Mouse (Mus musculus): ENCODE results near the gene Slc43a3. TPM values are rescaled to one million over a fixed set of nuclear protein-coding genes. Genes with fewer than 3 reads are reported as not detected.

Gene Slc43a3
- total RNA-seq, 1 experiment from 2014 or later, result 58.4 TPM

GRCm38 (mm10) chr2:84961300-84961699, 24.9 kb downstream of the Slc43a3 start:
- ATAC-seq (replicated peaks in 1 of 2; ENCODE audit: insufficient read depth in 1 of 2, low FRiP score in 2 of 2, low TSS enrichment in 1 of 2, low read depth in 1 of 2, poor library complexity in 2 of 2, severe bottlenecking in 2 of 2), result peak; percentile 30 to 33; a peak in 3 of 4 replicates

GRCm38 (mm10) chr2:84961901-84962300, 25.5 kb downstream of the Slc43a3 start:
- ATAC-seq (replicated peaks in 1 of 2; ENCODE audit: insufficient read depth in 1 of 2, low FRiP score in 2 of 2, low TSS enrichment in 1 of 2, low read depth in 1 of 2, poor library complexity in 2 of 2, severe bottlenecking in 2 of 2), result no peak

- ATAC-seq (replicated peaks in 1 of 2; ENCODE audit: insufficient read depth in 1 of 2, low FRiP score in 2 of 2, low TSS enrichment in 1 of 2, low read depth in 1 of 2, poor library complexity in 2 of 2, severe bottlenecking in 2 of 2), result no peak
These were observed 26.6 kb downstream of the Slc43a3 start for GRCm38 (mm10) chr2:84962906-84963507.

- ATAC-seq (replicated peaks in 1 of 2; ENCODE audit: insufficient read depth in 1 of 2, low FRiP score in 2 of 2, low TSS enrichment in 1 of 2, low read depth in 1 of 2, poor library complexity in 2 of 2, severe bottlenecking in 2 of 2), result no peak
These were observed 27.9 kb downstream of the Slc43a3 start for GRCm38 (mm10) chr2:84964111-84964801.

- ATAC-seq (replicated peaks in 1 of 2; ENCODE audit: insufficient read depth in 1 of 2, low FRiP score in 2 of 2, low TSS enrichment in 1 of 2, low read depth in 1 of 2, poor library complexity in 2 of 2, severe bottlenecking in 2 of 2), result peak; percentile 89 to 91
These were observed 31.1 kb downstream of the Slc43a3 start for GRCm38 (mm10) chr2:84967318-84967991.

GRCm38 (mm10) chr2:84975580-84975979, 39.2 kb downstream of the Slc43a3 start:
- no peak for ATAC-seq (replicated peaks in 1 of 2; ENCODE audit: insufficient read depth in 1 of 2, low FRiP score in 2 of 2, low TSS enrichment in 1 of 2, low read depth in 1 of 2, poor library complexity in 2 of 2, severe bottlenecking in 2 of 2)

GRCm38 (mm10) chr2:84980188-84980587, 43.8 kb downstream of the Slc43a3 start, which contains the start of gene Prg2:
Prg2 (plus strand) TSS chr2:84980461.
- ATAC-seq (replicated peaks in 1 of 2; ENCODE audit: insufficient read depth in 1 of 2, low FRiP score in 2 of 2, low TSS enrichment in 1 of 2, low read depth in 1 of 2, poor library complexity in 2 of 2, severe bottlenecking in 2 of 2), result peak; percentile 37 to 45; a peak in 3 of 4 replicates

GRCm38 (mm10) chr2:84987930-84988329, 51.6 kb downstream of the Slc43a3 start, which contains the start of gene Prg3:
Prg3 (plus strand) TSS chr2:84988215.
- ATAC-seq (replicated peaks in 1 of 2; ENCODE audit: insufficient read depth in 1 of 2, low FRiP score in 2 of 2, low TSS enrichment in 1 of 2, low read depth in 1 of 2, poor library complexity in 2 of 2, severe bottlenecking in 2 of 2), result peak; percentile 94 to 99

- no peak for ATAC-seq (replicated peaks in 1 of 2; ENCODE audit: insufficient read depth in 1 of 2, low FRiP score in 2 of 2, low TSS enrichment in 1 of 2, low read depth in 1 of 2, poor library complexity in 2 of 2, severe bottlenecking in 2 of 2)
These were observed 60.0 kb downstream of the Slc43a3 start for GRCm38 (mm10) chr2:84996376-84996775.

GRCm38 (mm10) chr2:84999486-85000181, 63.3 kb downstream of the Slc43a3 start:
- peak; percentile 18 to 74; a peak in 3 of 4 replicates for ATAC-seq (replicated peaks in 1 of 2; ENCODE audit: insufficient read depth in 1 of 2, low FRiP score in 2 of 2, low TSS enrichment in 1 of 2, low read depth in 1 of 2, poor library complexity in 2 of 2, severe bottlenecking in 2 of 2)

GRCm38 (mm10) chr2:85001497-85001896, 65.1 kb downstream of the Slc43a3 start:
- no peak for ATAC-seq (replicated peaks in 1 of 2; ENCODE audit: insufficient read depth in 1 of 2, low FRiP score in 2 of 2, low TSS enrichment in 1 of 2, low read depth in 1 of 2, poor library complexity in 2 of 2, severe bottlenecking in 2 of 2)

GRCm38 (mm10) chr2:85002575-85002974, 66.2 kb downstream of the Slc43a3 start:
- ATAC-seq (replicated peaks in 1 of 2; ENCODE audit: insufficient read depth in 1 of 2, low FRiP score in 2 of 2, low TSS enrichment in 1 of 2, low read depth in 1 of 2, poor library complexity in 2 of 2, severe bottlenecking in 2 of 2), result no peak

GRCm38 (mm10) chr2:85004341-85004740, 68.0 kb downstream of the Slc43a3 start:
- ATAC-seq (replicated peaks in 1 of 2; ENCODE audit: insufficient read depth in 1 of 2, low FRiP score in 2 of 2, low TSS enrichment in 1 of 2, low read depth in 1 of 2, poor library complexity in 2 of 2, severe bottlenecking in 2 of 2), result no peak

GRCm38 (mm10) chr2:85006600-85006999, 70.2 kb downstream of the Slc43a3 start:
- no peak for ATAC-seq (replicated peaks in 1 of 2; ENCODE audit: insufficient read depth in 1 of 2, low FRiP score in 2 of 2, low TSS enrichment in 1 of 2, low read depth in 1 of 2, poor library complexity in 2 of 2, severe bottlenecking in 2 of 2)

GRCm38 (mm10) chr2:85007729-85008128, 71.3 kb downstream of the Slc43a3 start:
- ATAC-seq (replicated peaks in 1 of 2; ENCODE audit: insufficient read depth in 1 of 2, low FRiP score in 2 of 2, low TSS enrichment in 1 of 2, low read depth in 1 of 2, poor library complexity in 2 of 2, severe bottlenecking in 2 of 2), result peak; percentile 57 to 59; a peak in 2 of 4 replicates

Measured in hematopoietic stem cell, adult 5-6 weeks (primary cell).